Comparison of ENCODE assay signal across 8 mouse cellular contexts in genomic region chr11:70018131-70018990, GRCm38 (mm10). TPM values are rescaled to one million over a fixed set of nuclear protein-coding genes. Genes with fewer than 3 reads are reported as not detected.
DNase-seq lines count a peak whose midpoint lies in the region; ATAC-seq and TF ChIP-seq lines count a peak whose summit lies in the region.

No protein-coding gene starts in this region.

- H3K27me3 ChIP-seq in forebrain, embryonic 15.5 days: no peaks in the 10 kb centered on the region
- peaks cover 8% of the 10 kb centered on the region for H3K27me3 ChIP-seq in intestine, postnatal 0 days (replicated peaks; ENCODE audit: control insufficient read depth, insufficient read depth, low read length)
- H3K27me3 ChIP-seq in liver, embryonic 13.5 days: peaks cover 14% of the 10 kb centered on the region
- no peaks in the 10 kb centered on the region for H3K27me3 ChIP-seq in neural tube, embryonic 14.5 days (ENCODE audit: control insufficient read depth, insufficient read depth, low read length)

- no peaks in the 10 kb centered on the region for H3K9me3 ChIP-seq in forebrain, embryonic 15.5 days
- H3K9me3 ChIP-seq in intestine, postnatal 0 days (ENCODE audit: control insufficient read depth): no peaks in the 10 kb centered on the region
- H3K9me3 ChIP-seq in liver, embryonic 13.5 days (replicated peaks): no peaks in the 10 kb centered on the region
- H3K9me3 ChIP-seq in neural tube, embryonic 14.5 days (ENCODE audit: control insufficient read depth, low read length): no peaks in the 10 kb centered on the region

- H3K4me3 ChIP-seq in forebrain, embryonic 15.5 days: peak overlapping the region; percentile 65
- peak overlapping the region; percentile 43 for H3K4me3 ChIP-seq in intestine, postnatal 0 days (ENCODE audit: low read depth, low read length)
- peak overlapping the region; percentile 51 for H3K4me3 ChIP-seq in liver, embryonic 13.5 days (replicated peaks)
- peak overlapping the region; percentile 80 for H3K4me3 ChIP-seq in neural tube, embryonic 14.5 days (ENCODE audit: low read depth, low read length)

- DNase-seq in heart, adult 18-20 months: peak; percentile 42 to 62
- no peak for DNase-seq in heart, adult 8-10 months (ENCODE audit: low spot score)
- DNase-seq in brain, embryonic 18.5 days (ENCODE audit: low read depth, low spot score): peak; percentile 78
- DNase-seq in liver, embryonic 13.5 days: no peak

- WGBS in forebrain, embryonic 15.5 days: 0% methylated on average over 24 of the region's 25 CpGs
- 4% methylated on average over 22 of the region's 25 CpGs for WGBS in intestine, postnatal 0 days
- WGBS in liver, embryonic 13.5 days (ENCODE audit: insufficient replicate concordance): 4% methylated on average over 25 of the region's 25 CpGs
- WGBS in neural tube, embryonic 14.5 days: 2% methylated on average over 23 of the region's 25 CpGs

- ATAC-seq in forebrain, embryonic 15.5 days (replicated peaks): no peak
- no peak for ATAC-seq in intestine, postnatal 0 days
- no peak for ATAC-seq in liver, embryonic 13.5 days (ENCODE audit: low read depth)
- no peak for ATAC-seq in neural tube, embryonic 14.5 days (ENCODE audit: low read depth)
- ATAC-seq in megakaryocyte-erythroid progenitor cell, adult 5-6 weeks (replicated peaks; ENCODE audit: low FRiP score, low TSS enrichment, poor library complexity, severe bottlenecking): no peak

- peaks cover 69% of the 10 kb centered on the region for H3K4me1 ChIP-seq in forebrain, embryonic 15.5 days
- H3K4me1 ChIP-seq in intestine, postnatal 0 days (replicated peaks; ENCODE audit: control insufficient read depth, insufficient read depth, low read length): 0 out of 2 replicates have a peak, but pooled peaks cover 8% of the 10 kb centered on the region
- peaks cover 74% of the 10 kb centered on the region for H3K4me1 ChIP-seq in liver, embryonic 13.5 days (replicated peaks)
- H3K4me1 ChIP-seq in neural tube, embryonic 14.5 days (ENCODE audit: control insufficient read depth, insufficient read depth, low read length): peaks cover 35% of the 10 kb centered on the region

- peak overlapping the region; percentile 96 for H3K27ac ChIP-seq in forebrain, embryonic 15.5 days (replicated peaks)
- 0 out of 2 replicates have a peak overlapping the region, but pooled peaks have one; percentile 41 for H3K27ac ChIP-seq in intestine, postnatal 0 days (ENCODE audit: low read depth, low read length)
- H3K27ac ChIP-seq in liver, embryonic 13.5 days: no peak overlapping the region; the same call in 1 of the 2 replicates
- H3K27ac ChIP-seq in neural tube, embryonic 14.5 days (ENCODE audit: low read depth, low read length): peak overlapping the region; percentile 95

- H3K36me3 ChIP-seq in forebrain, embryonic 15.5 days: no peaks in the 10 kb centered on the region
- H3K36me3 ChIP-seq in intestine, postnatal 0 days (ENCODE audit: control insufficient read depth, insufficient read depth): peaks cover 6% of the 10 kb centered on the region; the same call in 1 of the 2 replicates
- peaks cover 3% of the 10 kb centered on the region for H3K36me3 ChIP-seq in liver, embryonic 13.5 days
- H3K36me3 ChIP-seq in neural tube, embryonic 14.5 days (ENCODE audit: control insufficient read depth, insufficient read depth, low read length): peaks cover 1% of the 10 kb centered on the region; the same call in 1 of the 2 replicates

- peak overlapping the region; percentile 82 for H3K9ac ChIP-seq in forebrain, embryonic 15.5 days (replicated peaks)
- peak overlapping the region; percentile 40; the same call in 1 of the 2 replicates for H3K9ac ChIP-seq in intestine, postnatal 0 days (ENCODE audit: low read depth, low read length)
- H3K9ac ChIP-seq in liver, embryonic 13.5 days: peak overlapping the region; percentile 65
- peak overlapping the region; percentile 83 for H3K9ac ChIP-seq in neural tube, embryonic 14.5 days (replicated peaks; ENCODE audit: low read depth, low read length)

- peak overlapping the region; percentile 63 for H3K4me2 ChIP-seq in forebrain, embryonic 15.5 days (replicated peaks)
- H3K4me2 ChIP-seq in intestine, postnatal 0 days (replicated peaks; ENCODE audit: low read depth): peak overlapping the region; percentile 58
- peak overlapping the region; percentile 80 for H3K4me2 ChIP-seq in liver, embryonic 13.5 days
- peak overlapping the region; percentile 94 for H3K4me2 ChIP-seq in neural tube, embryonic 14.5 days (ENCODE audit: low read depth, low read length)

- TF ChIP-seq CTCF in intestine, postnatal 0 days (IDR thresholded peaks at IDR 0.05; ENCODE audit: low read depth): no peak

RNA-seq across cellular contexts. Expression of gene Dlg4, which starts 1.6 kb away (rescaled TPM):
- 1 to 10 TPM; 5.9 to 6.8 TPM for total RNA-seq in heart, adult 18-20 months (2021)
- total RNA-seq in heart, adult 8-10 months (2022): 1 to 10 TPM; 3.9 to 6.3 (median 5.2) TPM
- polyA plus RNA-seq in forebrain, embryonic 15.5 days (2015; fragmentation: Nextera tagmentation; extraction: Ambion mirVana): 27.8 and 29.8 TPM in 2 replicates
- polyA plus RNA-seq in intestine, postnatal 0 days (2015; fragmentation: Nextera tagmentation; extraction: Ambion mirVana): 1.4 and 1.8 TPM in 2 replicates
- polyA plus RNA-seq in liver, embryonic 13.5 days (2015; fragmentation: Nextera tagmentation; extraction: Ambion mirVana): 1.1 and 1.2 TPM in 2 replicates
- polyA plus RNA-seq in neural tube, embryonic 14.5 days (2014; fragmentation: Nextera tagmentation; extraction: Ambion mirVana): 24.9 and 31.6 TPM in 2 replicates
- total RNA-seq in megakaryocyte-erythroid progenitor cell, adult 5-6 weeks (2014; fragmentation: Nextera tagmentation): 2.1 and 3.0 TPM in 2 replicates
- total RNA-seq in megakaryocyte-erythroid progenitor cell, adult 5-6 weeks (2017): 0.23 and 0.76 TPM in 2 replicates

RNA-seq across cellular contexts. Expression of gene Acadvl, which starts 3.1 kb away (rescaled TPM):
- total RNA-seq in heart, adult 18-20 months (2021): 1,000 to 10,000 TPM; 1,326 to 1,372 TPM
- 1,000 to 10,000 TPM; 1,233 to 1,415 (median 1,285) TPM for total RNA-seq in heart, adult 8-10 months (2022)
- 57.0 and 60.7 TPM in 2 replicates for polyA plus RNA-seq in forebrain, embryonic 15.5 days (2015; fragmentation: Nextera tagmentation; extraction: Ambion mirVana)
- 203 and 215 TPM in 2 replicates for polyA plus RNA-seq in intestine, postnatal 0 days (2015; fragmentation: Nextera tagmentation; extraction: Ambion mirVana)
- 83.7 and 87.2 TPM in 2 replicates for polyA plus RNA-seq in liver, embryonic 13.5 days (2015; fragmentation: Nextera tagmentation; extraction: Ambion mirVana)
- polyA plus RNA-seq in neural tube, embryonic 14.5 days (2014; fragmentation: Nextera tagmentation; extraction: Ambion mirVana): 49.5 and 57.2 TPM in 2 replicates
- total RNA-seq in megakaryocyte-erythroid progenitor cell, adult 5-6 weeks (2014; fragmentation: Nextera tagmentation): 50.8 and 85.0 TPM in 2 replicates
- 58.1 and 70.7 TPM in 2 replicates for total RNA-seq in megakaryocyte-erythroid progenitor cell, adult 5-6 weeks (2017)

RNA-seq across cellular contexts. Expression of gene Dvl2, which starts 18.0 kb away (rescaled TPM):
- 1 to 10 TPM; 3.4 to 4.8 TPM for total RNA-seq in heart, adult 18-20 months (2021)
- total RNA-seq in heart, adult 8-10 months (2022): 1 to 10 TPM; 4.0 to 6.4 (median 5.1) TPM
- polyA plus RNA-seq in forebrain, embryonic 15.5 days (2015; fragmentation: Nextera tagmentation; extraction: Ambion mirVana): 35.3 and 37.5 TPM in 2 replicates
- 9.1 TPM in 2 replicates for polyA plus RNA-seq in intestine, postnatal 0 days (2015; fragmentation: Nextera tagmentation; extraction: Ambion mirVana)
- polyA plus RNA-seq in liver, embryonic 13.5 days (2015; fragmentation: Nextera tagmentation; extraction: Ambion mirVana): 6.4 and 7.4 TPM in 2 replicates
- polyA plus RNA-seq in neural tube, embryonic 14.5 days (2014; fragmentation: Nextera tagmentation; extraction: Ambion mirVana): 19.0 and 19.2 TPM in 2 replicates
- 20.3 and 30.0 TPM in 2 replicates for total RNA-seq in megakaryocyte-erythroid progenitor cell, adult 5-6 weeks (2014; fragmentation: Nextera tagmentation)
- total RNA-seq in megakaryocyte-erythroid progenitor cell, adult 5-6 weeks (2017): 15.8 and 20.8 TPM in 2 replicates

RNA-seq across cellular contexts. Expression of gene Phf23, which starts 22.8 kb away (rescaled TPM):
- total RNA-seq in heart, adult 18-20 months (2021): 10 to 100 TPM; 18.4 to 19.7 TPM
- 10 to 100 TPM; 21.0 to 24.9 (median 23.6) TPM for total RNA-seq in heart, adult 8-10 months (2022)
- 71.5 and 75.6 TPM in 2 replicates for polyA plus RNA-seq in forebrain, embryonic 15.5 days (2015; fragmentation: Nextera tagmentation; extraction: Ambion mirVana)
- 32.6 and 37.7 TPM in 2 replicates for polyA plus RNA-seq in intestine, postnatal 0 days (2015; fragmentation: Nextera tagmentation; extraction: Ambion mirVana)
- 29.8 and 32.7 TPM in 2 replicates for polyA plus RNA-seq in liver, embryonic 13.5 days (2015; fragmentation: Nextera tagmentation; extraction: Ambion mirVana)
- polyA plus RNA-seq in neural tube, embryonic 14.5 days (2014; fragmentation: Nextera tagmentation; extraction: Ambion mirVana): 28.8 and 37.8 TPM in 2 replicates
- total RNA-seq in megakaryocyte-erythroid progenitor cell, adult 5-6 weeks (2014; fragmentation: Nextera tagmentation): 49.1 and 53.9 TPM in 2 replicates
- total RNA-seq in megakaryocyte-erythroid progenitor cell, adult 5-6 weeks (2017): 46.2 and 53.7 TPM in 2 replicates

RNA-seq across cellular contexts. Expression of gene Gabarap, which starts 27.4 kb away (rescaled TPM):
- total RNA-seq in heart, adult 18-20 months (2021): 100 to 1,000 TPM; 285 to 320 TPM
- 100 to 1,000 TPM; 287 to 342 (median 325) TPM for total RNA-seq in heart, adult 8-10 months (2022)
- polyA plus RNA-seq in forebrain, embryonic 15.5 days (2015; fragmentation: Nextera tagmentation; extraction: Ambion mirVana): 610 and 626 TPM in 2 replicates
- 1,065 and 1,136 TPM in 2 replicates for polyA plus RNA-seq in intestine, postnatal 0 days (2015; fragmentation: Nextera tagmentation; extraction: Ambion mirVana)
- polyA plus RNA-seq in liver, embryonic 13.5 days (2015; fragmentation: Nextera tagmentation; extraction: Ambion mirVana): 259 and 294 TPM in 2 replicates
- 609 and 643 TPM in 2 replicates for polyA plus RNA-seq in neural tube, embryonic 14.5 days (2014; fragmentation: Nextera tagmentation; extraction: Ambion mirVana)
- total RNA-seq in megakaryocyte-erythroid progenitor cell, adult 5-6 weeks (2014; fragmentation: Nextera tagmentation): 267 and 278 TPM in 2 replicates
- total RNA-seq in megakaryocyte-erythroid progenitor cell, adult 5-6 weeks (2017): 222 and 223 TPM in 2 replicates

Comparison
In these comparisons a context has a peak if more than half of its experiments do, and no peak if none do; other contexts are left out.
1. DNase-seq: peak in heart, adult 18-20 months (2 of 2) and brain, embryonic 18.5 days (single experiment); none in heart, adult 8-10 months (single experiment) and liver, embryonic 13.5 days (single experiment).
2. Peak in every context shown above with its lines, with median percentiles within 50 percentile points of each other: H3K4me2 ChIP-seq, H3K4me3 ChIP-seq and H3K9ac ChIP-seq.